Comparison of ENCODE assay signal across 17 mouse cellular contexts in the genomic region with DNA sequence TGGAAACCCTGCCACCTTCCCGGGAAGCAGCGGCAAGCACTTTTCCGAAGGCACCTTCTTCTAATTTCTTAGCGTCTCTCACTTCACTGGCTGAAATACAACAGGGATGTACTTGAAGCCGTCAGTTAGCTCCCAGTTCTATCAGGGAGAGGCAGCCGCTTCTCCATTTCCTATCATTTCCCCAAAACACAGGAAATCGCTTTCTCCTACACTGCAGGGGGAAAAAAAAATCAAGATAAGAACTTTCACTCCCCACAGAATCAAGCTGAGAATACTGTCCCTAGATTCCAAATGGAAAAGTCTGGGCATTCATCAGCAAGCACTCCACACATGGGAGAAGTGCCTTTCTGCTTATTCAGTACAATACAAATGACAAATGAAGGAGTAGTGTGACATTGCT. TPM values are rescaled to one million over a fixed set of nuclear protein-coding genes. Genes with fewer than 3 reads are reported as not detected.
A peak's percentile ranks its signal among the peaks of the same experiment; 100 is the strongest.
DNase-seq lines count a peak whose midpoint lies in the region; ATAC-seq lines count a peak whose summit lies in the region.
"Had no signal": no experiment of that assay in that cellular context is flagged by ENCODE, and none has a peak within 500 bp of the region (broad histone marks: within the 10 kb centered on the region; RNA-seq: fewer than 3 reads in every experiment).

No protein-coding gene starts in this region.

- no peak overlapping the region for H3K4me3 ChIP-seq in heart, embryonic 10.5 days
- H3K4me3 ChIP-seq in kidney, embryonic 15.5 days (replicated peaks) = no peak overlapping the region
- H3K4me3 ChIP-seq in neural tube, embryonic 15.5 days (replicated peaks) = no peak overlapping the region
- no peak overlapping the region for H3K4me3 ChIP-seq in midbrain, embryonic 13.5 days (replicated peaks)
- H3K4me3 ChIP-seq: embryonic facial prominence, embryonic 13.5 days; hindbrain, embryonic 12.5 days; intestine, embryonic 15.5 days; limb, embryonic 15.5 days had no signal

- WGBS in heart, embryonic 10.5 days = 48% methylated on average over 7 of the region's 7 CpGs
- 75% methylated on average over 7 of the region's 7 CpGs for WGBS in kidney, embryonic 15.5 days
- 77% methylated on average over 7 of the region's 7 CpGs for WGBS in neural tube, embryonic 15.5 days
- 91% methylated on average over 7 of the region's 7 CpGs for WGBS in midbrain, embryonic 13.5 days

- no peak for ATAC-seq in kidney, embryonic 15.5 days (replicated peaks; ENCODE audit: low FRiP score)
- no peak for ATAC-seq in neural tube, embryonic 15.5 days (ENCODE audit: low FRiP score)
- no peak for ATAC-seq in midbrain, embryonic 13.5 days
- ATAC-seq: intestine, embryonic 15.5 days had no signal

- peak overlapping the region; percentile 14; the same call in 1 of the 2 replicates for H3K4me2 ChIP-seq in kidney, embryonic 15.5 days
- peak overlapping the region; percentile 94; the same call in 1 of the 2 replicates for H3K4me2 ChIP-seq in neural tube, embryonic 15.5 days
- no peak overlapping the region for H3K4me2 ChIP-seq in midbrain, embryonic 13.5 days (replicated peaks)
- H3K4me2 ChIP-seq: embryonic facial prominence, embryonic 13.5 days; hindbrain, embryonic 12.5 days; intestine, embryonic 15.5 days; limb, embryonic 15.5 days had no signal

- H3K27ac ChIP-seq in heart, embryonic 10.5 days = 0 out of 2 replicates have a peak overlapping the region, but pooled peaks have one; percentile 17
- H3K27ac ChIP-seq in kidney, embryonic 15.5 days = no peak overlapping the region
- no peak overlapping the region for H3K27ac ChIP-seq in neural tube, embryonic 15.5 days (replicated peaks)
- H3K27ac ChIP-seq in midbrain, embryonic 13.5 days = no peak overlapping the region
- H3K27ac ChIP-seq: embryonic facial prominence, embryonic 13.5 days; forebrain, embryonic 10.5 days; hindbrain, embryonic 12.5 days; intestine, embryonic 15.5 days; limb, embryonic 15.5 days had no signal

- DNase-seq in heart, embryonic 10.5 days (ENCODE audit: low spot score) = no peak
- DNase-seq in heart, adult 11 months = no peak
- no peak for DNase-seq in kidney, postnatal 14 days
- DNase-seq in c-Kit-positive CD71-positive TER-119-positive erythroid progenitor cells, embryonic 14.5 days (ENCODE audit: low spot score) = peak; percentile 29
- DNase-seq: adrenal gland, postnatal 36 days; cerebellum, adult 9-11 months; gastrocnemius, postnatal 36 days; lung, postnatal 10 days; thymus, postnatal 36 days had no signal

- H3K9ac ChIP-seq in kidney, embryonic 15.5 days = no peak overlapping the region
- no peak overlapping the region for H3K9ac ChIP-seq in neural tube, embryonic 15.5 days (replicated peaks)
- no peak overlapping the region for H3K9ac ChIP-seq in midbrain, embryonic 13.5 days (replicated peaks)
- H3K9ac ChIP-seq: embryonic facial prominence, embryonic 13.5 days; hindbrain, embryonic 12.5 days; intestine, embryonic 15.5 days; limb, embryonic 15.5 days had no signal

- H3K4me1 ChIP-seq in heart, embryonic 10.5 days = peaks cover 31% of the 10 kb centered on the region
- peaks cover 29% of the 10 kb centered on the region for H3K4me1 ChIP-seq in kidney, embryonic 15.5 days
- H3K4me1 ChIP-seq in neural tube, embryonic 15.5 days = peaks cover 45% of the 10 kb centered on the region
- peaks cover 30% of the 10 kb centered on the region for H3K4me1 ChIP-seq in midbrain, embryonic 13.5 days (replicated peaks)

- no peaks in the 10 kb centered on the region for H3K9me3 ChIP-seq in heart, embryonic 10.5 days
- no peaks in the 10 kb centered on the region for H3K9me3 ChIP-seq in kidney, embryonic 15.5 days (replicated peaks)
- H3K9me3 ChIP-seq in neural tube, embryonic 15.5 days (replicated peaks) = no peaks in the 10 kb centered on the region
- H3K9me3 ChIP-seq in midbrain, embryonic 13.5 days = no peaks in the 10 kb centered on the region
- H3K9me3 ChIP-seq: embryonic facial prominence, embryonic 13.5 days; forebrain, embryonic 10.5 days; hindbrain, embryonic 12.5 days; intestine, embryonic 15.5 days; limb, embryonic 15.5 days had no signal

- no peaks in the 10 kb centered on the region for H3K27me3 ChIP-seq in heart, embryonic 10.5 days (ENCODE audit: insufficient read depth, poor library complexity, severe bottlenecking)
- H3K27me3 ChIP-seq in kidney, embryonic 15.5 days = no peaks in the 10 kb centered on the region
- no peaks in the 10 kb centered on the region for H3K27me3 ChIP-seq in neural tube, embryonic 15.5 days (replicated peaks)
- H3K27me3 ChIP-seq in midbrain, embryonic 13.5 days = no peaks in the 10 kb centered on the region
- H3K27me3 ChIP-seq: embryonic facial prominence, embryonic 13.5 days; hindbrain, embryonic 12.5 days; intestine, embryonic 15.5 days; limb, embryonic 15.5 days had no signal

- peaks cover 5% of the 10 kb centered on the region; the same call in 1 of the 2 replicates for H3K36me3 ChIP-seq in heart, embryonic 10.5 days
- no peaks in the 10 kb centered on the region for H3K36me3 ChIP-seq in kidney, embryonic 15.5 days
- H3K36me3 ChIP-seq in neural tube, embryonic 15.5 days = no peaks in the 10 kb centered on the region
- H3K36me3 ChIP-seq in midbrain, embryonic 13.5 days = no peaks in the 10 kb centered on the region
- H3K36me3 ChIP-seq: intestine, embryonic 15.5 days had no signal

RNA-seq across cellular contexts. Expression of gene Camta1, which starts 2.4 kb away (rescaled TPM):
- 115 and 123 TPM in 2 replicates for polyA plus RNA-seq in heart, embryonic 10.5 days (2016; fragmentation: Nextera tagmentation; extraction: Ambion mirVana)
- polyA plus RNA-seq in kidney, embryonic 15.5 days (2015; fragmentation: Nextera tagmentation; extraction: Ambion mirVana) = 87.9 and 104 TPM in 2 replicates
- 158 and 161 TPM in 2 replicates for polyA plus RNA-seq in neural tube, embryonic 15.5 days (2015; fragmentation: Nextera tagmentation; extraction: Ambion mirVana)
- polyA plus RNA-seq in midbrain, embryonic 13.5 days (2015; fragmentation: Nextera tagmentation; extraction: Ambion mirVana) = 161 and 163 TPM in 2 replicates
